Mouse (Mus musculus): ENCODE measurements around the gene Fam43b. TPM values are rescaled to one million over a fixed set of nuclear protein-coding genes. Genes with fewer than 3 reads are reported as not detected.

Fam43b gene
- polyA plus RNA-seq, 1 experiment, result 19.9 TPM

- DNase-seq (ENCODE audit: extremely low spot score in 1 of 2, low spot score in 1 of 2), result no peak
These were observed 42.7 kb downstream of the Fam43b start for GRCm38 (mm10) chr4:138353438-138354171.

- DNase-seq (ENCODE audit: extremely low spot score in 1 of 2, low spot score in 1 of 2), result no peak
These were observed 43.6 kb downstream of the Fam43b start for GRCm38 (mm10) chr4:138352692-138353091.

GRCm38 (mm10) chr4:138351821-138352220 is 44.5 kb downstream of the Fam43b start:
- DNase-seq (ENCODE audit: extremely low spot score in 1 of 2, low spot score in 1 of 2), result no peak

GRCm38 (mm10) chr4:138348716-138349115 is 47.6 kb downstream of the Fam43b start:
- no peak for DNase-seq (ENCODE audit: extremely low spot score in 1 of 2, low spot score in 1 of 2)

GRCm38 (mm10) chr4:138347280-138347679 is 49.0 kb downstream of the Fam43b start:
- no peak for DNase-seq (ENCODE audit: extremely low spot score in 1 of 2, low spot score in 1 of 2)

GRCm38 (mm10) chr4:138344891-138345545 is 51.3 kb downstream of the Fam43b start:
- no peak for DNase-seq (ENCODE audit: extremely low spot score in 1 of 2, low spot score in 1 of 2)

Other genes starting within 250 kb of the Fam43b start
- gene Hp1bp3, start 180.2 kb downstream of the Fam43b start, polyA plus RNA-seq (2012; rRNA removed), result 171 and 179 TPM in 2 replicates
- gene Sh2d5, start 146.1 kb downstream of the Fam43b start, polyA plus RNA-seq (2012; rRNA removed), result 62.1 and 67.9 TPM in 2 replicates
- gene Kif17, start 146.1 kb downstream of the Fam43b start, polyA plus RNA-seq (2012; rRNA removed), result 21.8 and 23.3 TPM in 2 replicates
- 89.8 and 93.1 TPM in 2 replicates for gene Ddost, start 91.8 kb downstream of the Fam43b start, polyA plus RNA-seq (2012; rRNA removed)
- gene Pink1, start 70.2 kb downstream of the Fam43b start, polyA plus RNA-seq (2012; rRNA removed), result 327 and 338 TPM in 2 replicates
- 3.6 and 3.7 TPM in 2 replicates for gene Cda, start 28.5 kb downstream of the Fam43b start, polyA plus RNA-seq (2012; rRNA removed)
- gene Mul1, start 38.1 kb upstream of the Fam43b start, polyA plus RNA-seq (2012; rRNA removed), result 23.9 and 24.7 TPM in 2 replicates
- gene Camk2n1, start 57.8 kb upstream of the Fam43b start, polyA plus RNA-seq (2012; rRNA removed), result 644 and 776 TPM in 2 replicates
- 2.4 TPM in 2 replicates for gene Vwa5b1, start 239.4 kb upstream of the Fam43b start, polyA plus RNA-seq (2012; rRNA removed)

Data from frontal cortex, adult 2 months (tissue).